Comparison of ENCODE assay signal across 8 mouse cellular contexts in genomic region chr11:99985291-99986092, GRCm38 (mm10). TPM values are rescaled to one million over a fixed set of nuclear protein-coding genes. Genes with fewer than 3 reads are reported as not detected.
DNase-seq lines count a peak whose midpoint lies in the region; ATAC-seq and TF ChIP-seq lines count a peak whose summit lies in the region.
"Had no signal": no experiment of that assay in that cellular context is flagged by ENCODE, and none has a peak within 500 bp of the region (broad histone marks: within the 10 kb centered on the region; RNA-seq: fewer than 3 reads in every experiment).

No protein-coding gene starts in this region.

- H3K36me3 ChIP-seq in E14TG2a.4 (ENCODE audit: insufficient read depth, low read length), result no peaks in the 10 kb centered on the region
- H3K36me3 ChIP-seq in lung, postnatal 0 days (ENCODE audit: insufficient read depth, low read length), result no peaks in the 10 kb centered on the region

- 0 out of 2 replicates have a peak, but pooled peaks cover 4% of the 10 kb centered on the region for H3K4me1 ChIP-seq in E14TG2a.4 (replicated peaks; ENCODE audit: low read depth, low read length)
- no peaks in the 10 kb centered on the region for H3K4me1 ChIP-seq in lung, postnatal 0 days (ENCODE audit: insufficient read depth, low read depth, low read length)

- TF ChIP-seq CTCF in E14TG2a.4 (conservative IDR thresholded peaks at IDR 0.05; ENCODE audit: low read length), result no peak
- no peak for TF ChIP-seq CTCF in lung, postnatal 0 days (IDR thresholded peaks at IDR 0.05)

- WGBS in lung, postnatal 0 days, result 70% methylated on average over 20 of the region's 20 CpGs

- H3K4me3 ChIP-seq in E14TG2a.4 (replicated peaks; ENCODE audit: low read length), result peak overlapping the region; percentile 46; the same call in 1 of the 2 replicates
- H3K4me3 ChIP-seq in lung, postnatal 0 days (ENCODE audit: low read depth, low read length), result no peak overlapping the region

- H3K27me3 ChIP-seq in E14TG2a.4 (ENCODE audit: insufficient read depth, low read length), result peaks cover 34% of the 10 kb centered on the region
- no peaks in the 10 kb centered on the region for H3K27me3 ChIP-seq in lung, postnatal 0 days (replicated peaks; ENCODE audit: insufficient read depth, low read length)

- H3K27ac ChIP-seq in lung, postnatal 0 days (ENCODE audit: low read length), result no peak overlapping the region

- H3K9ac ChIP-seq in lung, postnatal 0 days (replicated peaks; ENCODE audit: low read depth), result no peak overlapping the region

- ATAC-seq in erythroid progenitor cell, adult 5-6 weeks (replicated peaks; ENCODE audit: low FRiP score, poor library complexity, severe bottlenecking), result 0 out of 2 replicates have a peak, but pooled peaks have one; percentile 39
- no peak for ATAC-seq in lung, postnatal 0 days

- peaks cover 20% of the 10 kb centered on the region for H3K9me3 ChIP-seq in E14TG2a.4 (ENCODE audit: low read length)
- no peaks in the 10 kb centered on the region for H3K9me3 ChIP-seq in lung, postnatal 0 days (ENCODE audit: low read length)

- no peak for TF ChIP-seq EP300 in lung, postnatal 0 days (IDR thresholded peaks at IDR 0.05)

- peak; percentile 64 for DNase-seq in Muller cell, postnatal 12 days (ENCODE audit: inconsistent ontology term)
- DNase-seq in left cerebral cortex, adult 11 months (ENCODE audit: low spot score), result peak; percentile 42
- DNase-seq in telencephalon, adult 2 months (ENCODE audit: low read depth, low spot score), result peak; percentile 49
- DNase-seq in urinary bladder, adult 2 months (ENCODE audit: low spot score), result no peak
- no peak for DNase-seq in lung, postnatal 0 days (ENCODE audit: low spot score)

- no peak overlapping the region for H3K4me2 ChIP-seq in lung, postnatal 0 days (replicated peaks; ENCODE audit: low read depth, low read length)

RNA-seq across cellular contexts. Expression of gene Krtap16-1, which starts 0.9 kb away (rescaled TPM):
- not detected in 2 replicates for total RNA-seq in erythroid progenitor cell, adult 5-6 weeks (2015; ENCODE audit: low replicate concordance)
- total RNA-seq in erythroid progenitor cell, adult 5-6 weeks (2017; ENCODE audit: low replicate concordance), result not detected in 2 replicates
- polyA plus RNA-seq in urinary bladder, adult 2 months (2012; rRNA removed), result not detected in 2 replicates
- not detected in 2 replicates for polyA plus RNA-seq in lung, postnatal 0 days (2015; fragmentation: Nextera tagmentation; extraction: Ambion mirVana)
- polyA plus RNA-seq: heart, embryonic 16.5 days had no signal

RNA-seq across cellular contexts. Expression of gene Krtap29-1, which starts 6.6 kb away (rescaled TPM):
- total RNA-seq in erythroid progenitor cell, adult 5-6 weeks (2015; ENCODE audit: low replicate concordance), result not detected in 2 replicates
- total RNA-seq in erythroid progenitor cell, adult 5-6 weeks (2017; ENCODE audit: low replicate concordance), result not detected in 2 replicates
- not detected in 2 replicates for polyA plus RNA-seq in urinary bladder, adult 2 months (2012; rRNA removed)
- polyA plus RNA-seq in lung, postnatal 0 days (2015; fragmentation: Nextera tagmentation; extraction: Ambion mirVana), result not detected in 2 replicates
- polyA plus RNA-seq: heart, embryonic 16.5 days had no signal

RNA-seq across cellular contexts. Expression of gene Krtap17-1, which starts 8.3 kb away (rescaled TPM):
- total RNA-seq in erythroid progenitor cell, adult 5-6 weeks (2015; ENCODE audit: low replicate concordance), result not detected in 2 replicates
- not detected in 2 replicates for total RNA-seq in erythroid progenitor cell, adult 5-6 weeks (2017; ENCODE audit: low replicate concordance)
- not detected in 2 replicates for polyA plus RNA-seq in urinary bladder, adult 2 months (2012; rRNA removed)
- polyA plus RNA-seq in lung, postnatal 0 days (2015; fragmentation: Nextera tagmentation; extraction: Ambion mirVana), result 8.4 and 11.5 TPM in 2 replicates
- polyA plus RNA-seq: heart, embryonic 16.5 days had no signal

RNA-seq across cellular contexts. Expression of gene Krt33a, which starts 30.5 kb away (rescaled TPM):
- total RNA-seq in erythroid progenitor cell, adult 5-6 weeks (2015; ENCODE audit: low replicate concordance), result not detected in 2 replicates
- total RNA-seq in erythroid progenitor cell, adult 5-6 weeks (2017; ENCODE audit: low replicate concordance), result not detected in 2 replicates
- 0.04 and 0.11 TPM in 2 replicates for polyA plus RNA-seq in urinary bladder, adult 2 months (2012; rRNA removed)
- 0.17 and 0.23 TPM in 2 replicates for polyA plus RNA-seq in lung, postnatal 0 days (2015; fragmentation: Nextera tagmentation; extraction: Ambion mirVana)
- polyA plus RNA-seq: heart, embryonic 16.5 days had no signal

RNA-seq across cellular contexts. Expression of gene Krtap9-5, which starts 37.2 kb away (rescaled TPM):
- not detected in 2 replicates for total RNA-seq in erythroid progenitor cell, adult 5-6 weeks (2015; ENCODE audit: low replicate concordance)
- total RNA-seq in erythroid progenitor cell, adult 5-6 weeks (2017; ENCODE audit: low replicate concordance), result not detected in 2 replicates
- polyA plus RNA-seq in urinary bladder, adult 2 months (2012; rRNA removed), result not detected in 2 replicates
- not detected in 2 replicates for polyA plus RNA-seq in lung, postnatal 0 days (2015; fragmentation: Nextera tagmentation; extraction: Ambion mirVana)
- polyA plus RNA-seq: heart, embryonic 16.5 days had no signal

Comparison
In these comparisons a context has a peak if more than half of its experiments do, and no peak if none do; other contexts are left out.
1. DNase-seq: peak in Muller cell, postnatal 12 days (single experiment), left cerebral cortex, adult 11 months (single experiment) and telencephalon, adult 2 months (single experiment); none in urinary bladder, adult 2 months (single experiment) and lung, postnatal 0 days (single experiment).